13 mouse cellular contexts compared by ENCODE assay signal in the genomic region with DNA sequence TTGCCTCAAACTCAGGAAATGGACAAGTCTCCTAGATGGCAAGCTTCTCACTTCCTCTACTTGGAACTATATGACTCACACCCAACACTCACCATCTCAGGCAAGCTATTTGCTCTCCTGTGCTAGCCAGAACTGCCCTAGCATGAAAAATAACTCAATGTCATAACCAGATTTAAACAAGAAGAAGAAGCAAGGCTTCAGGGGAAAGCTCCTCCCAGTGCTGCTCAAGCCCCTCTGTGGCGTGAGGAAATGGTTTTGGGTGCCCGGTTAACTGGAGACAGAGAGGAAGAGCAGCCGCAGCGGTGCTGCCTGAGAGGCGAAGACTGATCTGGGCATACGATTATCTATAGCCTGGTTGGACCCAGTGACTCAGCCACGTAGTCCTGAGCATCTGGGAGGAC. TPM values are rescaled to one million over a fixed set of nuclear protein-coding genes. Genes with fewer than 3 reads are reported as not detected.
A peak's percentile ranks its signal among the peaks of the same experiment; 100 is the strongest.
DNase-seq lines count a peak whose midpoint lies in the region; ATAC-seq and TF ChIP-seq lines count a peak whose summit lies in the region.
"Had no signal": no experiment of that assay in that cellular context is flagged by ENCODE, and none has a peak within 500 bp of the region (broad histone marks: within the 10 kb centered on the region; RNA-seq: fewer than 3 reads in every experiment).

No protein-coding gene starts in this region.

- DNase-seq in 416B (ENCODE audit: low read depth): peak; percentile 82
- peak; percentile 47 to 49 for DNase-seq in monocyte, adult 2 months (ENCODE audit: low read depth in 1 of 2, low spot score in 2 of 2)
- DNase-seq in midbrain, postnatal 0 days (ENCODE audit: low spot score): no peak
- no peak for DNase-seq in retina, embryonic 14.5 days (ENCODE audit: low spot score)
- DNase-seq: kidney, adult 2 months had no signal

- peak; percentile 82 for ATAC-seq in CD4-positive, CD25-positive, alpha-beta regulatory T cell, adult 4 months
- peak; percentile 84 for ATAC-seq in granulocyte monocyte progenitor cell, adult 5-6 weeks (replicated peaks; ENCODE audit: poor library complexity, severe bottlenecking)
- ATAC-seq in midbrain, embryonic 15.5 days (replicated peaks): no peak
- no peak for ATAC-seq in midbrain, postnatal 0 days (ENCODE audit: low FRiP score)
- no peak for ATAC-seq in neural tube, embryonic 15.5 days (ENCODE audit: low FRiP score)

- no peak overlapping the region for H3K4me3 ChIP-seq in midbrain, embryonic 15.5 days
- no peak overlapping the region for H3K4me3 ChIP-seq in midbrain, postnatal 0 days (ENCODE audit: low read depth, low read length)
- no peak overlapping the region for H3K4me3 ChIP-seq in neural tube, embryonic 15.5 days (replicated peaks)
- H3K4me3 ChIP-seq: embryonic facial prominence, embryonic 12.5 days; heart, embryonic 15.5 days; neural tube, embryonic 12.5 days had no signal

- no peak overlapping the region for H3K4me2 ChIP-seq in midbrain, embryonic 15.5 days
- H3K4me2 ChIP-seq in midbrain, postnatal 0 days (ENCODE audit: low read depth, low read length, poor library complexity, severe bottlenecking): no peak overlapping the region
- H3K4me2 ChIP-seq in neural tube, embryonic 15.5 days: no peak overlapping the region
- H3K4me2 ChIP-seq: embryonic facial prominence, embryonic 12.5 days; heart, embryonic 15.5 days; neural tube, embryonic 12.5 days had no signal

- no peak overlapping the region for H3K9ac ChIP-seq in midbrain, embryonic 15.5 days
- no peak overlapping the region for H3K9ac ChIP-seq in midbrain, postnatal 0 days (replicated peaks; ENCODE audit: low read length, poor library complexity, severe bottlenecking)
- no peak overlapping the region for H3K9ac ChIP-seq in neural tube, embryonic 15.5 days (replicated peaks)
- H3K9ac ChIP-seq: embryonic facial prominence, embryonic 12.5 days; heart, embryonic 15.5 days; liver, embryonic 14.5 days; neural tube, embryonic 12.5 days had no signal

- H3K27me3 ChIP-seq in midbrain, embryonic 15.5 days (replicated peaks): no peaks in the 10 kb centered on the region
- no peaks in the 10 kb centered on the region for H3K27me3 ChIP-seq in midbrain, postnatal 0 days (ENCODE audit: insufficient read depth, low read length)
- no peaks in the 10 kb centered on the region for H3K27me3 ChIP-seq in neural tube, embryonic 15.5 days (replicated peaks)
- H3K27me3 ChIP-seq: embryonic facial prominence, embryonic 12.5 days; heart, embryonic 15.5 days; neural tube, embryonic 12.5 days had no signal

- no peak overlapping the region for H3K27ac ChIP-seq in midbrain, embryonic 15.5 days
- H3K27ac ChIP-seq in midbrain, postnatal 0 days (ENCODE audit: low read depth, low read length): no peak overlapping the region
- H3K27ac ChIP-seq in neural tube, embryonic 15.5 days (replicated peaks): no peak overlapping the region
- H3K27ac ChIP-seq: embryonic facial prominence, embryonic 12.5 days; heart, embryonic 15.5 days; liver, embryonic 14.5 days; neural tube, embryonic 12.5 days had no signal

- 81% methylated on average over 7 of the region's 7 CpGs for WGBS in midbrain, embryonic 15.5 days
- 66% methylated on average over 7 of the region's 7 CpGs for WGBS in midbrain, postnatal 0 days
- WGBS in neural tube, embryonic 15.5 days: 72% methylated on average over 7 of the region's 7 CpGs

- H3K36me3 ChIP-seq in midbrain, embryonic 15.5 days (replicated peaks): no peaks in the 10 kb centered on the region
- H3K36me3 ChIP-seq in midbrain, postnatal 0 days (ENCODE audit: insufficient read depth, low read length): no peaks in the 10 kb centered on the region
- no peaks in the 10 kb centered on the region for H3K36me3 ChIP-seq in neural tube, embryonic 15.5 days
- H3K36me3 ChIP-seq: embryonic facial prominence, embryonic 12.5 days; heart, embryonic 15.5 days; neural tube, embryonic 12.5 days had no signal

- H3K9me3 ChIP-seq in midbrain, embryonic 15.5 days: no peaks in the 10 kb centered on the region
- no peaks in the 10 kb centered on the region for H3K9me3 ChIP-seq in midbrain, postnatal 0 days (ENCODE audit: low read length)
- H3K9me3 ChIP-seq in neural tube, embryonic 15.5 days (replicated peaks): no peaks in the 10 kb centered on the region
- H3K9me3 ChIP-seq: embryonic facial prominence, embryonic 12.5 days; heart, embryonic 15.5 days; neural tube, embryonic 12.5 days had no signal

- TF ChIP-seq CTCF in midbrain, postnatal 0 days (IDR thresholded peaks at IDR 0.05): no peak

- no peaks in the 10 kb centered on the region for H3K4me1 ChIP-seq in midbrain, embryonic 15.5 days
- no peaks in the 10 kb centered on the region for H3K4me1 ChIP-seq in midbrain, postnatal 0 days (ENCODE audit: insufficient read depth, low read length)
- no peaks in the 10 kb centered on the region for H3K4me1 ChIP-seq in neural tube, embryonic 15.5 days
- H3K4me1 ChIP-seq: embryonic facial prominence, embryonic 12.5 days; neural tube, embryonic 12.5 days had no signal

RNA-seq across cellular contexts. Expression of gene Secisbp2l, which starts 8.8 kb away (rescaled TPM):
- polyA plus RNA-seq in CD4-positive, CD25-positive, alpha-beta regulatory T cell, adult 4 months (2017; shearing (Covaris generic)): 10 to 100 TPM; 24.2 to 24.5 TPM
- 11.2 and 20.4 TPM in 2 replicates for total RNA-seq in granulocyte monocyte progenitor cell, adult 5-6 weeks (2014; fragmentation: Nextera tagmentation)
- total RNA-seq in granulocyte monocyte progenitor cell, adult 5-6 weeks (2017): 14.2 and 17.7 TPM in 2 replicates
- 30.5 and 32.7 TPM in 2 replicates for polyA plus RNA-seq in midbrain, embryonic 15.5 days (2015; fragmentation: Nextera tagmentation; extraction: Ambion mirVana)
- 55.4 and 57.9 TPM in 2 replicates for total RNA-seq in midbrain, postnatal 0 days (2014; rRNA removed)
- polyA plus RNA-seq in midbrain, postnatal 0 days (2015; fragmentation: Nextera tagmentation; extraction: Ambion mirVana): 26.5 and 29.2 TPM in 2 replicates
- 23.0 and 26.1 TPM in 2 replicates for polyA plus RNA-seq in neural tube, embryonic 15.5 days (2015; fragmentation: Nextera tagmentation; extraction: Ambion mirVana)

Comparison
In these comparisons a context has a peak if more than half of its experiments do, and no peak if none do; other contexts are left out.
1. DNase-seq: peak in 416B (single experiment) and monocyte, adult 2 months (2 of 2); none in midbrain, postnatal 0 days (single experiment) and retina, embryonic 14.5 days (single experiment).
2. ATAC-seq: peak in CD4-positive, CD25-positive, alpha-beta regulatory T cell, adult 4 months (single experiment) and granulocyte monocyte progenitor cell, adult 5-6 weeks (single experiment); none in midbrain, embryonic 15.5 days (single experiment), midbrain, postnatal 0 days (single experiment) and neural tube, embryonic 15.5 days (single experiment).